Mouse (Mus musculus) limb, embryonic 13.5 days (tissue): ENCODE measurements around the gene Igsf9. TPM values are rescaled to one million over a fixed set of nuclear protein-coding genes. Genes with fewer than 3 reads are reported as not detected.

Experiments
- ATAC-seq: fragments of 200-750 bp; cut with Nextera tagmentation; 2 replicates; pipeline ENCODE4 v1.8.0; 2017; ENCODE audit warnings: low read depth, moderate number of reproducible peaks, moderate TSS enrichment; ENCODE audit not compliant: low FRiP score
- H3K27ac ChIP-seq: fragments of 300-500 bp; sonication (generic); 2 replicates; pipeline ENCODE4 v1.5.1; 2015; ENCODE audit warnings: inconsistent platforms, mild to moderate bottlenecking, moderate library complexity
- H3K27me3 ChIP-seq: fragments of 300-500 bp; sonication (generic); 2 replicates; pipeline ENCODE4 v1.6.1; 2015; ENCODE audit warnings: mild to moderate bottlenecking, inconsistent platforms
- H3K36me3 ChIP-seq: fragments of 300-500 bp; sonication (generic); 2 replicates; pipeline ENCODE4 v1.6.1; 2015; ENCODE audit warnings: inconsistent platforms, mild to moderate bottlenecking, moderate library complexity
- H3K4me1 ChIP-seq: fragments of 300-500 bp; sonication (generic); 2 replicates; pipeline ENCODE4 v1.6.1; 2015; ENCODE audit warnings: inconsistent platforms
- H3K4me2 ChIP-seq: fragments of 300-500 bp; sonication (generic); replicated peaks from 2 replicates; pipeline ENCODE4 v1.6.1; 2015; ENCODE audit warnings: inconsistent platforms, mild to moderate bottlenecking, moderate library complexity
- H3K4me3 ChIP-seq: fragments of 300-500 bp; sonication (generic); 2 replicates; pipeline ENCODE4 v1.5.1; 2015; ENCODE audit warnings: moderate library complexity, mild to moderate bottlenecking, inconsistent platforms
- H3K9ac ChIP-seq: fragments of 300-500 bp; sonication (generic); 2 replicates; pipeline ENCODE4 v1.6.1; 2015; ENCODE audit warnings: mild to moderate bottlenecking, inconsistent platforms
- H3K9me3 ChIP-seq: fragments of 300-500 bp; sonication (generic); 2 replicates; pipeline ENCODE4 v1.6.1; 2016; ENCODE audit warnings: inconsistent platforms
- WGBS: fragments of 180-500 bp; shearing (Covaris S2); methylation state at CpG from one replicate; pipeline ENCODE4 v1.1.7; 2015; 5-methylcytosine and 5-hydroxymethylcytosine counted together
- polyA plus RNA-seq: library from polyadenylated mRNA; unstranded; fragments of >200 nt; fragmentation: Nextera tagmentation; extraction: Ambion mirVana; gene quantifications from 2 replicates; pipeline ENCODE4 v1.2.1, GENCODE M21; 2015

Igsf9 gene
- polyA plus RNA-seq: 47.9 and 53.2 TPM in 2 replicates

- H3K9ac ChIP-seq: peak within 1 kb of the TSS; percentile 71
- H3K4me1 ChIP-seq: peaks cover 42% of the 10 kb centered on the region
- no peaks in the 10 kb centered on the region for H3K27me3 ChIP-seq
- ATAC-seq: peak; percentile 96
- no peak within 1 kb of the TSS for H3K27ac ChIP-seq
- H3K36me3 ChIP-seq: peaks cover 13% of the 10 kb centered on the region
- no peaks in the 10 kb centered on the region for H3K9me3 ChIP-seq
- WGBS: under 1% methylated on average over 38 of the region's 38 CpGs
- H3K4me3 ChIP-seq: peak within 1 kb of the TSS; percentile 65
- H3K4me2 ChIP-seq: peak within 1 kb of the TSS; percentile 72
These were observed at the start of gene Igsf9 for GRCm38 (mm10) chr1:172481540-172482280. Igsf9 (plus strand) TSS chr1:172481788.

GRCm38 (mm10) chr1:172431836-172432586, 49.6 kb upstream of the Igsf9 start:
- Histone ChIP-seq H3K9ac (no peak overlapping the region), H3K36me3 (no peaks in the 10 kb centered on the region), H3K4me3 (no peak overlapping the region), H3K27ac (no peak overlapping the region), H3K27me3 (no peaks in the 10 kb centered on the region), H3K9me3 (no peaks in the 10 kb centered on the region), H3K4me2 (no peak overlapping the region), H3K4me1 (peaks cover 4% of the 10 kb centered on the region; the same call in 1 of the 2 replicates)
- 41% methylated on average over 4 of the region's 4 CpGs for WGBS
- no peak for ATAC-seq

- 79% methylated on average over 3 of the region's 3 CpGs for WGBS
- no peak for ATAC-seq
- no peaks in the 10 kb centered on the region for H3K27me3 ChIP-seq
These were observed 49.0 kb upstream of the Igsf9 start for GRCm38 (mm10) chr1:172432587-172432955.

DNA sequence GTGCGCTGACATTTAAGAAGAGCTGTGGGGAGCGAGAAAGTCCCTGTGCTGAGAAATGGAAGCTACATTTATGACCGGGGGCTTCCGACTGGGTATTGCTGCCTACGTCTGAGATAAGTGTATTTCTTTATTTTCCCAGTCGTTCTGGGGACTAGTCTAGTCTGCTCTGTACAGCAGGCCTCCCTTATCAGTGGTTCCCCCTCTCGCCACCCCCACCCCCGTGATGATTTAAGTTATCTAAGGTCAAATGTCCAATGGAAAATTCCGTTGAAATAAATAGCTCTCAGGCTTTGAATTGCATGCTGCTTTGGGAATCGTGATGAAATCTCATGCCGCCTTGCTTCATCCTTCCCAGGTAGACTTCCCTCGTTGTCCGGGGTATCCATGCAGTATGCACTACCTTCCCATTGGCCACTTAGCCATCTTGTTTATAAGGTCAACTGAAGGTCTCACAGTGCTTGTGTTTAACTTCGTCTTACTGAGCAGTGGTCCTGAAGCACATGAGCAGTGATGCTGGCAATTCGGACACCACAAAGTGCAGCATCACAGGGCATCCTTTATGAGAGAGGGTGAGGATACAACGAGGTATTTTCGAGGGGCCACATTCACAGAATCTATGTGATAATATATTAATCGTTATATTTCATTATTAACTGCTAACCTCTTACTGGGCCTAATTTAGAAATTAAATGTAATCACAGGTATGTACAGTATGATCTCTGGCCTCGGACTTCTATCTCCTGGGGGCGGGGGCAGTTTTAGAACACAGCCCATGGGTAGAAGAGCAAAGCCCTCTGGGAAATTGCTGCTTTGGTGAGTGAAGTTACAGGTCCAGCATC, 48.4 kb upstream of the Igsf9 start:
- H3K27ac ChIP-seq: no peak overlapping the region
- H3K36me3 ChIP-seq: no peaks in the 10 kb centered on the region
- H3K4me3 ChIP-seq: no peak overlapping the region
- no peak for ATAC-seq
- no peak overlapping the region for H3K4me2 ChIP-seq
- H3K9me3 ChIP-seq: no peaks in the 10 kb centered on the region
- WGBS: 81% methylated on average over 20 of the region's 20 CpGs
- no peaks in the 10 kb centered on the region for H3K27me3 ChIP-seq
- H3K4me1 ChIP-seq: peaks cover 4% of the 10 kb centered on the region; the same call in 1 of the 2 replicates
- H3K9ac ChIP-seq: no peak overlapping the region

More at GRCm38 (mm10) chr1:172432587-172432955, 49.0 kb upstream of the Igsf9 start:
- Histone ChIP-seq H3K9me3 (no peaks in the 10 kb centered on the region), H3K36me3 (no peaks in the 10 kb centered on the region), H3K4me2 (no peak overlapping the region), H3K27ac (no peak overlapping the region), H3K9ac (no peak overlapping the region), H3K4me3 (no peak overlapping the region), H3K4me1 (peaks cover 4% of the 10 kb centered on the region; the same call in 1 of the 2 replicates)

GRCm38 (mm10) chr1:172433851-172434165, 47.8 kb upstream of the Igsf9 start:
- Histone ChIP-seq H3K4me3 (no peak overlapping the region), H3K27me3 (no peaks in the 10 kb centered on the region), H3K36me3 (no peaks in the 10 kb centered on the region), H3K4me2 (no peak overlapping the region), H3K4me1 (peaks cover 4% of the 10 kb centered on the region; the same call in 1 of the 2 replicates), H3K9me3 (no peaks in the 10 kb centered on the region), H3K9ac (no peak overlapping the region), H3K27ac (no peak overlapping the region)
- WGBS: 84% methylated on average over 4 of the region's 4 CpGs
- no peak for ATAC-seq

DNA sequence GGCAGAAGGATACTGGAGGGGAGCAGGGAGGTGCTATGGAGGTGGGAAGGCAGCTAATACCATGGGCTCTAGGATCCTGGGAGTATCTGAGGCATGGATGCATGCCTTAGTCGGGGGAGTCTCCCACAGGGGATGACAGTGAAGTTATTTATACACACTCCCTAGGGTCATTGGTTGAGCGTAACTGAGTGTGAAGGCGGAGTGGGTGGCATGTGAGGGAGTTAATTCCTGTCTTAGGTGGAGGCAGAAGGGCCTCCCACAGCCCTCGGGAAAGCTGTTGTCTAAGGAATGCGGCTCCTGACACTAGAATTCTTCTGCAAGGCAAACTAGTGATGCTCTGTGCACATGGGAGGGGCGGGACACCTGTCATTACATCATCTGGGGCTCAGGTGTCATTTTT, 44.8 kb upstream of the Igsf9 start:
- Histone ChIP-seq H3K9ac (no peak overlapping the region), H3K4me2 (no peak overlapping the region), H3K27ac (no peak overlapping the region), H3K4me3 (no peak overlapping the region), H3K4me1 (no peaks in the 10 kb centered on the region), H3K36me3 (no peaks in the 10 kb centered on the region), H3K9me3 (no peaks in the 10 kb centered on the region), H3K27me3 (no peaks in the 10 kb centered on the region)
- ATAC-seq: no peak
- 46% methylated on average over 6 of the region's 6 CpGs for WGBS

DNA sequence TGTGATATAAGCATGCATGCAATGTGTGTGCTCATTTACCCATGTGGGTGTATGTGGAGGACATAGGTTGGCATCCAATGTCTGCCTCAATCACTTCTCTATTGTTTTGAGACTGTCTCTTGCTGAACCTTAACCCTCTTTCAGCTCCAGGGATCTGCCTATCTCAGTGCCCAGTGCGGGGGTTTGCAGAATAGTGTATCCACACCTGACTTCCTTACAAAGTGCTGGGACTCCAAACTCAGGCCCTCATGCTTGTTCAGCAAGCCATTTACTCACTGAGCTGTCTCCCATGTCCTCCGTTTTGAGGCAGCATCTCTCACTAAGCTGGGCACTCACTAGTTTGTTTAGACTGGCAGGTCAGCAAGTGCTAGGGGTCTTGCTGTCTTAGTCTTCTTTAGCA, 43.0 kb upstream of the Igsf9 start:
- H3K9ac ChIP-seq: no peak overlapping the region
- no peak overlapping the region for H3K27ac ChIP-seq
- ATAC-seq: no peak
- H3K9me3 ChIP-seq: no peaks in the 10 kb centered on the region
- H3K4me3 ChIP-seq: no peak overlapping the region
- no peak overlapping the region for H3K4me2 ChIP-seq
- H3K36me3 ChIP-seq: no peaks in the 10 kb centered on the region
- WGBS: 78% methylated on average over 2 of the region's 2 CpGs
- H3K27me3 ChIP-seq: no peaks in the 10 kb centered on the region
- H3K4me1 ChIP-seq: no peaks in the 10 kb centered on the region

GRCm38 (mm10) chr1:172440521-172440920, 41.1 kb upstream of the Igsf9 start:
- Histone ChIP-seq H3K4me2 (no peak overlapping the region), H3K4me1 (no peaks in the 10 kb centered on the region), H3K9me3 (no peaks in the 10 kb centered on the region), H3K4me3 (no peak overlapping the region), H3K27me3 (no peaks in the 10 kb centered on the region), H3K27ac (no peak overlapping the region), H3K36me3 (no peaks in the 10 kb centered on the region), H3K9ac (no peak overlapping the region)
- 89% methylated on average over 3 of the region's 3 CpGs for WGBS
- ATAC-seq: no peak

DNA sequence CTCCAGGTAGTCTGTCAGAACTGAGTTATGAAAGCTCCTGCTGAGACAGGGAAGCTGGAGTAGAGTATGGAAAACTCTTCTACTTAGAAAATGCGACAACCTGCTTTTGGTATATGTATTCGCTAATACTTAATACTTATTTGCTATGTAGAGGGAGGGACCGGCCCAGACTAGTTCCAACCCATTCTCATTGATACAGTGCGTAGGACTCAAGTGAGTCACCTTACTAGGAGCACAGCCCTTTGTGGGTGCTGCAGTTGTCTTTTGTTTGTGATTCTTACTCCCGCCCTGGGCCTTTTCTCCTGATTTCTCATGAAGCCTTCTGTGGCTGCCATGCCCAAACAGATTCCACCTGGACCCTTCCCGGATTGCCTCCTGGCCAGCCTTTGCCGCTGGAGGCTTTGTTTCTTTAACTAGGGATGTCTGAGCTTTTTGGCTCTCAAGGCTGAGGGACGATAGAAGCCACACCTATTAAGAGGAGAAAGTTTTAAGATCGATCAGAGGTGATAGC, 39.6 kb upstream of the Igsf9 start:
- Histone ChIP-seq H3K9ac (no peak overlapping the region), H3K4me1 (no peaks in the 10 kb centered on the region), H3K9me3 (no peaks in the 10 kb centered on the region), H3K27me3 (no peaks in the 10 kb centered on the region), H3K27ac (no peak overlapping the region), H3K4me3 (no peak overlapping the region), H3K36me3 (no peaks in the 10 kb centered on the region), H3K4me2 (no peak overlapping the region)
- WGBS: 86% methylated on average over 9 of the region's 9 CpGs
- no peak for ATAC-seq

GRCm38 (mm10) chr1:172450226-172450625, 31.4 kb upstream of the Igsf9 start:
- Histone ChIP-seq H3K4me2 (no peak overlapping the region), H3K27me3 (no peaks in the 10 kb centered on the region), H3K4me1 (peaks cover 4% of the 10 kb centered on the region), H3K9ac (no peak overlapping the region), H3K36me3 (no peaks in the 10 kb centered on the region), H3K9me3 (no peaks in the 10 kb centered on the region), H3K27ac (no peak overlapping the region), H3K4me3 (no peak overlapping the region)
- WGBS: 33% methylated on average over 2 of the region's 2 CpGs
- no peak; the same call in 1 of the 2 replicates for ATAC-seq

- ATAC-seq: no peak; the same call in 1 of the 2 replicates
- Histone ChIP-seq H3K9me3 (no peaks in the 10 kb centered on the region), H3K4me2 (peak overlapping the region; percentile 31), H3K27me3 (no peaks in the 10 kb centered on the region), H3K9ac (no peak overlapping the region), H3K4me1 (peaks cover 4% of the 10 kb centered on the region), H3K27ac (no peak overlapping the region), H3K4me3 (no peak overlapping the region), H3K36me3 (no peaks in the 10 kb centered on the region)
- 34% methylated on average over 17 of the region's 17 CpGs for WGBS
These were observed 30.6 kb upstream of the Igsf9 start for GRCm38 (mm10) chr1:172450848-172451470.
